Mouse (Mus musculus) heart, embryonic 11.5 days (tissue): ENCODE measurements around the gene Eftud2. TPM values are rescaled to one million over a fixed set of nuclear protein-coding genes. Genes with fewer than 3 reads are reported as not detected.
A peak's percentile ranks its signal among the peaks of the same experiment; 100 is the strongest.

Source experiments
- ATAC-seq: fragments of 200-750 bp; cut with Nextera tagmentation; replicated peaks from 2 replicates; pipeline ENCODE4 v1.8.0; 2017; ENCODE audit warnings: moderate library complexity; ENCODE audit not compliant: insufficient number of reproducible peaks, low FRiP score, low TSS enrichment
- H3K27ac ChIP-seq: fragments of 300-500 bp; sonication (generic); 2 replicates; pipeline ENCODE4 v1.5.1; 2014; ENCODE audit warnings: mild to moderate bottlenecking, low read depth, low read length
- H3K27me3 ChIP-seq: fragments of 300-500 bp; sonication (generic); 2 replicates; pipeline ENCODE4 v1.6.1; 2014; ENCODE audit warnings: mild to moderate bottlenecking, low read length, mixed read lengths; ENCODE audit not compliant: control insufficient read depth, insufficient read depth
- H3K36me3 ChIP-seq: fragments of 300-500 bp; sonication (generic); 2 replicates; pipeline ENCODE4 v1.6.1; 2014; ENCODE audit warnings: mild to moderate bottlenecking, low read length, moderate library complexity, mixed read lengths; ENCODE audit not compliant: control insufficient read depth, insufficient read depth
- H3K4me1 ChIP-seq: fragments of 300-500 bp; sonication (generic); 2 replicates; pipeline ENCODE4 v1.6.1; 2014; ENCODE audit warnings: low read length; ENCODE audit not compliant: control insufficient read depth, insufficient read depth
- H3K4me2 ChIP-seq: fragments of 300-500 bp; sonication (generic); 2 replicates; pipeline ENCODE4 v1.6.1; 2014; ENCODE audit warnings: mild to moderate bottlenecking, moderate library complexity
- H3K4me3 ChIP-seq: fragments of 300-500 bp; sonication (generic); 2 replicates; pipeline ENCODE4 v1.5.1; 2014; ENCODE audit warnings: low read depth, low read length
- H3K9ac ChIP-seq: fragments of 300-500 bp; sonication (generic); 2 replicates; pipeline ENCODE4 v1.6.1; 2014; ENCODE audit warnings: mild to moderate bottlenecking, low read depth, low read length, moderate library complexity
- H3K9me3 ChIP-seq: fragments of 300-500 bp; sonication (generic); replicated peaks from 2 replicates; pipeline ENCODE4 v1.6.1; 2016; ENCODE audit warnings: low read length; ENCODE audit not compliant: control insufficient read depth
- WGBS: fragments of 180-500 bp; shearing (Covaris S2); extraction: QIAGEN DNeasy Blood & Tissue Kit; methylation state at CpG from one replicate; pipeline ENCODE4 v1.1.7; 2014; ENCODE audit not compliant: insufficient replicate concordance; 5-methylcytosine and 5-hydroxymethylcytosine counted together
- polyA plus RNA-seq: library from polyadenylated mRNA; unstranded; fragments of >200 nt; fragmentation: Nextera tagmentation; extraction: Ambion mirVana; gene quantifications from 2 replicates; pipeline ENCODE4 v1.2.1, GENCODE M21; 2014

Gene Eftud2
- polyA plus RNA-seq, 1 experiment from 2014 or later: 136 TPM

DNA sequence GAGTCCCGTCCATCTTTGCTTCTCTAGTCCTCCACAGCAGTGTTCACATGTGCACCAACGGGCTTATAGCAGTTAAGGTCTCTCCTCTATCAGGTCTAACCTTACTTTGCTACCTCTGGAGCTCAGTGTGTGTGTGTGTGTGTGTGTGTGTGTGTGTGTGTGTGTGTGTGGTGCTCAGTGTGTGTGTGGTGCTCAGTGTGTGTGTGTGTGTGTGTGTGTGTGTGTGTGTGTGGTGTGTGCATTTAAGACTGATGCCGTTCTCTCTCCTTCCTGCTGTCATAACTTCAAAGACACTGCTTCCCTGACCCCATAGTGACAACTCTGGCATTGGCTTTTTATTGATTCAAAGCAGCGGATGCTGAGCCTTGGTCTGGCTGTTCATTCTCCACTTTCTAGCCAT is 45.2 kb downstream of the Eftud2 start, which contains the start of gene Higd1b:
Gene Higd1b (plus strand): TSS at position 301 of the 400 bp plus-strand sequence.
- no peaks in the 10 kb centered on the region for H3K4me1 ChIP-seq
- H3K36me3 ChIP-seq: peaks cover 16% of the 10 kb centered on the region
- WGBS: 75% methylated on average over 4 of the region's 4 CpGs
- H3K9ac ChIP-seq: no peak within 1 kb of the TSS
- H3K27me3 ChIP-seq: no peaks in the 10 kb centered on the region
- no peaks in the 10 kb centered on the region for H3K9me3 ChIP-seq
- no peak within 1 kb of the TSS for H3K27ac ChIP-seq
- no peak within 1 kb of the TSS for H3K4me2 ChIP-seq
- ATAC-seq: no peak
- no peak within 1 kb of the TSS for H3K4me3 ChIP-seq

DNA sequence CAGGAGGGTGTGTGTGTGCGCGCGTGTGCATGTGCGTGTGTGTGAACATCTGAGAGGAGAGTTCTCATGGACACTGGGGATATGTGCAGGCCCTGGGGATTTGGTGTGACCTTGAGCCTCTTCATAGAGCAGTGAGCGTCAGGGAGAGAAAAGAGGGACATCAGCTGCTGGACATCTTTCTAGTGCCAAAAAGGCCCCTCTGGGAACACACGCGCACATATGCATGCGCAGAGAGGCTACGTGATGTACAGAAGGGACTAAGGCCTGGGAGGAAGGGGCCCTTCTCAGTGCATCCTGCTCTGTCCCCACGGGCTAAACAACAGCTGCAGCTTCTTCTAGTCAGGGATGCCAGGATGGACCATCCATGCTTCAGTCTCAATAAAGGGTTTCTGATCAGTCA is 46.6 kb downstream of the Eftud2 start:
- Histone ChIP-seq H3K4me3 (no peak overlapping the region), H3K36me3 (peaks cover 12% of the 10 kb centered on the region), H3K4me2 (no peak overlapping the region), H3K27me3 (no peaks in the 10 kb centered on the region), H3K9me3 (no peaks in the 10 kb centered on the region), H3K27ac (no peak overlapping the region), H3K9ac (no peak overlapping the region), H3K4me1 (no peaks in the 10 kb centered on the region)
- no peak for ATAC-seq
- WGBS: 85% methylated on average over 10 of the region's 10 CpGs

DNA sequence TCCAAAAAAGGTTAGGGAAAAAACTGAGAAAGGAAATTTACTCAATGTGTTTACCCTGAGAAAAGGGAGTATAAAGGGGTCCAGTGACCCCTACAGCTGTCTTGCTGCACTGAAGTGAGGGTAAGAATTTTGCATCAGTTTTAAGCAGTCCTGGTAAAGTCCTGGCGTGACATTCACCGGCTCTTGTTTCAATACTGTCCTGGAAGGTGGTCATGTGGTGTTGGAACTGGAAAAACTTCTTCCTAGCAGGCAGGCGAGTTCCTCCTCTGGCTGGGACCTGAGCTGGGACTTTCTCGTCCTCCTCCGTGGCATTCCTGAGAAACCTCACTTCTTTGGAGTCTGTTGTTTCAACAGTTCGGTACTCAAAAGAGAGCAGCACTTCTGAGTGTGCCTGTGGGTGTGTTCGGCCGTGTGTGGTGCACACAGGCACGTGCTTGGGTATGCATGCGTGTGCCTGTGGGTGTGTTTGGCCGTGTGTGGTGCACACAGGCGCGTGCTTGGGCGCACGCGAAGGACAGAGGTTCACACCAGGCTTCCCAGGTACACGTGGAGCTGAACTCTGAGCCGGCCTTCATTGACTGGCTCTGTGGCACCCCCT is 48.0 kb downstream of the Eftud2 start:
- no peak overlapping the region for H3K9ac ChIP-seq
- WGBS: 69% methylated on average over 18 of the region's 18 CpGs
- no peak for ATAC-seq

DNA sequence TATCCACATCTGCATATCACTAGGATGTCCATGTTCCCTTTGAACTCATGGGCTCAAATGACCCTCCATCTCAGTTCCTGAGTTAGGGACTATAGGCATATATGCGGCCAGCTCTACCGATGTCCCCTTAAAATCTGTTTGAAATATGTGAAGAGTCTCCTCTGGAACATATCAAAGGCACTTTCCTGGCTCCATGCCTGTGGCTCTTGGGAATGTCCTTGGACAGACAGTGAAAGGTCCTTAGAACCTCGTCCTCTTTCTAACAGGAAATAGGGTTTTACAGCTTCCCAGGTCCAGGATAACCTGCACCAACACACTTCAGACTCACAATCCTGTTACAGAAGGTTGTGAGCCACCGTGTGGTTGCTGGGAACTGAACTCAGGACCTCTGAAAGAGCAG is 50.5 kb downstream of the Eftud2 start:
- no peak for ATAC-seq
- Histone ChIP-seq H3K27me3 (no peaks in the 10 kb centered on the region), H3K4me3 (no peak overlapping the region), H3K4me2 (no peak overlapping the region), H3K9me3 (no peaks in the 10 kb centered on the region), H3K9ac (no peak overlapping the region), H3K27ac (no peak overlapping the region), H3K36me3 (no peaks in the 10 kb centered on the region), H3K4me1 (no peaks in the 10 kb centered on the region; the same call in 1 of the 2 replicates)
- 56% methylated on average over 4 of the region's 4 CpGs for WGBS

More for the DNA sequence above, 48.0 kb downstream of the Eftud2 start:
- no peaks in the 10 kb centered on the region for H3K27me3 ChIP-seq
- no peak overlapping the region for H3K4me3 ChIP-seq
- no peak overlapping the region for H3K27ac ChIP-seq
- H3K36me3 ChIP-seq: peaks cover 3% of the 10 kb centered on the region
- H3K9me3 ChIP-seq: no peaks in the 10 kb centered on the region
- H3K4me1 ChIP-seq: no peaks in the 10 kb centered on the region
- H3K4me2 ChIP-seq: no peak overlapping the region

DNA sequence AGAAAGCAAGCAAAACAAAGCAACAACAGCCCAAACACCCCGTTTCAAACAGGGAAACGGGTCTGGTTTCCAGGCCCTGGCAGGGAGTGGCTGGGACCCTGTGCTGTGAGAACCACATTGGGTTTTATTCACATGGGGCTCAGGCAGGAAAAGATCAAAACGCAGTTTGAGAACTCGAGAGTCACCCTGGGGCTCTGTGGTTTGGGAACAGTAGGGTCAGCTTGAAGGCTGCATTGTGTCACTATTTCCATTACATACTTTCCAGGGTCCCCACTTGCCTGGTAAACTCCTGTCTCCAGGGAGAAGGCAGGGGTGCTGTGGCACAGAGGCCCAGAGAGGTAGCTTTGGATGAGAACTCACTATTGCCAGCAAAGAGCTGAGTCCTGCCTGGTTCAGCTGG is 53.7 kb downstream of the Eftud2 start:
- Histone ChIP-seq H3K4me2 (no peak overlapping the region), H3K27me3 (no peaks in the 10 kb centered on the region), H3K9ac (no peak overlapping the region), H3K4me3 (no peak overlapping the region), H3K4me1 (no peaks in the 10 kb centered on the region; the same call in 1 of the 2 replicates), H3K36me3 (no peaks in the 10 kb centered on the region), H3K9me3 (no peaks in the 10 kb centered on the region), H3K27ac (no peak overlapping the region)
- ATAC-seq: no peak
- WGBS: 37% methylated on average over 4 of the region's 4 CpGs

DNA sequence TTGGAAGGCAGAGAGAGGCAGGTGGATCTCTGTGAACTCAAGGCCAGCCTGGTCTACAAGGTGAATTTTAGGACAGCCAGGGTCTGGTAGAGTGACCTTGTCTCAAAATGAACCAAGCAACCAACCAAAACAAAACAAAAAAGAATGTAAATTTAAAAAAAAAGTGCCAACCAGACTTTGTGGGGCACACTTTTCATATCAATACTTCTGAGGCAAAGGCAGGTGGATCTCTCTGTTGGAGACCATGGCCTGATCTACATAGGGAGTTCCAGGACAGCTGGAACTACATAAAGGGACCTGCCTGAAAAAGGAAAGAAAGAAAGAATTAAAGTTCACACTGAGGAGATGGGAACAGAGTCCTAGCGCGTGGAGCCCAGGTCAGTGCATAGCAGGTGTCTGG is 54.3 kb downstream of the Eftud2 start:
- H3K27me3 ChIP-seq: no peaks in the 10 kb centered on the region
- H3K36me3 ChIP-seq: no peaks in the 10 kb centered on the region
- no peak overlapping the region for H3K4me3 ChIP-seq
- H3K27ac ChIP-seq: no peak overlapping the region
- H3K9ac ChIP-seq: no peak overlapping the region
- H3K4me2 ChIP-seq: no peak overlapping the region
- no peaks in the 10 kb centered on the region for H3K9me3 ChIP-seq
- ATAC-seq: no peak
- 66% methylated on average over 2 of the region's 2 CpGs for WGBS
- H3K4me1 ChIP-seq: no peaks in the 10 kb centered on the region; the same call in 1 of the 2 replicates

DNA sequence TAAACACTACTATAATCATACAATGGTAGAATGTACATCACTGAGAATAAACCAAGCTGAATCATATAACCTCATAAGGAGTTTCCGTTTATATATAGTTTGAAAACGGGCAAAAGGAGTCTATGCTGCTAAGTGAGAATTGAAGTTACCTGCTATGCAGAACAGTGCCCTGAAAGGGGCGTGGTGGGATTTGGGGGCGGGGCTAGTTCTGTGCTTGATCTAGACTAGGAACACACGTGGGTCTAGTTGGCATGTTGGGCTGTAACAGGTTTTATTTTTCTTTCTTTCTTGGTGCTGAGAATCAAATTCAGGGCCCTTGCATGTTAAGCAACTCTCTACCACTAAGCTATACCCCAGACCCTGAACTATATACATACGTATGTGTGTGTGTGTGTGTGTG is 59.6 kb downstream of the Eftud2 start:
- Histone ChIP-seq H3K9ac (no peak overlapping the region), H3K4me1 (peaks cover 8% of the 10 kb centered on the region), H3K27me3 (peaks cover 3% of the 10 kb centered on the region), H3K4me2 (no peak overlapping the region), H3K36me3 (no peaks in the 10 kb centered on the region), H3K4me3 (no peak overlapping the region), H3K9me3 (no peaks in the 10 kb centered on the region), H3K27ac (no peak overlapping the region)
- 52% methylated on average over 6 of the region's 6 CpGs for WGBS
- no peak for ATAC-seq

DNA sequence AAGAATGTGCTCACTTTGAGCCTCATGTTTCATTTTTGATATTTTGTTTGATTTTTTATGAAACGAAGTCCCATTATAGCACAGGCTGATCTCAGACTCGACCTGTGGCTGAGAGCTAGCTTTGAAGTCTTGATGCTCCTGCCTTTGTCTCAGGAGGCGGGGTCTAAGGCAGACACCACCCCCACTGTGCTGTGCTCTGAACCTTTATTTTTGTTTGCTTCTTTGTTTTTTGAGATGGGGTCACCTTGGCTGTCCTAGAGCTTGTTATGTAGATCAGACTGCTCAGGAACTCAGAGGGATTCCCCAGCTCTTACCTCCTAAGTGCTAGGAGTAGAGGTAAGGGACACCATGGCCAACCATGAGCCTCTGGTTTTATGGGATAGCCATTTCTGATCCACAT is 60.4 kb downstream of the Eftud2 start:
- 17% methylated on average over 3 of the region's 3 CpGs for WGBS
- H3K4me3 ChIP-seq: no peak overlapping the region
- no peaks in the 10 kb centered on the region for H3K9me3 ChIP-seq
- no peak for ATAC-seq
- H3K27ac ChIP-seq: no peak overlapping the region
- no peaks in the 10 kb centered on the region for H3K36me3 ChIP-seq
- H3K4me1 ChIP-seq: peaks cover 14% of the 10 kb centered on the region
- no peak overlapping the region for H3K4me2 ChIP-seq
- peaks cover 3% of the 10 kb centered on the region for H3K27me3 ChIP-seq
- H3K9ac ChIP-seq: no peak overlapping the region

DNA sequence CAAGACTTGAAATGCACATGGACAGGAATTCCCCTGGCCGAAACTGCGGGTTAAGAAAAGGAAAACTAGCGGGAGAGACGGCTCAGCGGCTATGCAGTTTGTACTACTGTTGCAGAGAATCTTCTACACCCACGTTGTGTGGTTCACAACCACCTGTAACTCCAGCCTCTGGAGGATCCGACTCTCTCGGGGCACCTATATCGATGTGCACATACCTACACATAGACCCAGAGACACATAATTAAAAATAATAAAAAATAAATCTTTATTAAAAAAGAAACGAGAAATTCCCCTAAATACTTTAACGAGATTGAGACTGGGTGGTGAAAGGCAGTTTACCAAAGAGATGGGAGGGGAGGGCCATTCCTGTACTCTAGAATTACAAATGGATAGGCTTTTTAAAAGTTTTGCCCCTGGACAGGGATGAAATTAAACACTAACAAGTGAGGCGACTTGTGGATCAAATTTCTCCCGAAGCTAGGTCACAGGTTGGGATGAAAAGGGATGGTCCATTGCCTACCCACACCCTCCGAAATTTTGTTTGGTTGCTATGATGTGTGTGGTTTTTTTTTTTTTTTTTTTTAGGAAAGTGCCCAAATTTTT is 60.9 kb downstream of the Eftud2 start:
- Histone ChIP-seq H3K27me3 (peaks cover 3% of the 10 kb centered on the region), H3K27ac (peak overlapping the region; percentile 99), H3K9ac (peak overlapping the region; percentile 99; the same call in 1 of the 2 replicates), H3K36me3 (no peaks in the 10 kb centered on the region), H3K9me3 (no peaks in the 10 kb centered on the region), H3K4me1 (peaks cover 14% of the 10 kb centered on the region), H3K4me2 (peak overlapping the region; percentile 68), H3K4me3 (peak overlapping the region; percentile 89)
- ATAC-seq: no peak
- WGBS: 6% methylated on average over 14 of the region's 14 CpGs
